Mouse (Mus musculus) hindbrain, embryonic 16.5 days (tissue): ENCODE measurements around the gene Arhgef10l. TPM values are rescaled to one million over a fixed set of nuclear protein-coding genes. Genes with fewer than 3 reads are reported as not detected.
"Not testable (repeated sequence)": the region's sequence is repeated elsewhere in the genome, so short reads cannot be mapped to it uniquely, and the experiment has no call there.

Source experiments
- ATAC-seq: fragments of 200-750 bp; cut with Nextera tagmentation; 2 replicates; pipeline ENCODE4 v1.8.0; 2017; ENCODE audit warnings: moderate TSS enrichment, moderate library complexity
- H3K27ac ChIP-seq: fragments of 300-500 bp; sonication (generic); 2 replicates; pipeline ENCODE4 v1.5.1; 2014; ENCODE audit warnings: low read depth, mild to moderate bottlenecking, control low read depth, low read length, moderate library complexity
- H3K27me3 ChIP-seq: fragments of 300-500 bp; sonication (generic); replicated peaks from 2 replicates; pipeline ENCODE4 v1.6.1; 2014; ENCODE audit warnings: low read length; ENCODE audit not compliant: control insufficient read depth, insufficient read depth
- H3K36me3 ChIP-seq: fragments of 300-500 bp; sonication (generic); 2 replicates; pipeline ENCODE4 v1.6.1; 2014; ENCODE audit warnings: mild to moderate bottlenecking, low read length, moderate library complexity, mixed read lengths; ENCODE audit not compliant: control insufficient read depth, insufficient read depth
- H3K4me1 ChIP-seq: fragments of 300-500 bp; sonication (generic); 2 replicates; pipeline ENCODE4 v1.6.1; 2014; ENCODE audit warnings: low read depth, low read length; ENCODE audit not compliant: control insufficient read depth, insufficient read depth
- H3K4me2 ChIP-seq: fragments of 300-500 bp; sonication (generic); 2 replicates; pipeline ENCODE4 v1.6.1; 2014; ENCODE audit warnings: mild to moderate bottlenecking, low read length, control low read depth, moderate library complexity
- H3K4me3 ChIP-seq: fragments of 300-500 bp; sonication (generic); 2 replicates; pipeline ENCODE4 v1.5.1; 2014; ENCODE audit warnings: mild to moderate bottlenecking, low read length, control low read depth, moderate library complexity
- H3K9ac ChIP-seq: fragments of 300-500 bp; sonication (generic); 2 replicates; pipeline ENCODE4 v1.6.1; 2014; ENCODE audit warnings: low read depth, mild to moderate bottlenecking, control low read depth, low read length, moderate library complexity
- H3K9me3 ChIP-seq: fragments of 300-500 bp; sonication (generic); 2 replicates; pipeline ENCODE4 v1.6.1; 2014; ENCODE audit warnings: mild to moderate bottlenecking, low read length, moderate library complexity; ENCODE audit not compliant: control insufficient read depth
- WGBS: fragments of 180-500 bp; shearing (Covaris S2); extraction: QIAGEN DNeasy Blood & Tissue Kit; methylation state at CpG from one replicate; pipeline ENCODE4 v1.1.7; 2014; 5-methylcytosine and 5-hydroxymethylcytosine counted together
- polyA plus RNA-seq: library from polyadenylated mRNA; unstranded; fragments of >200 nt; fragmentation: Nextera tagmentation; extraction: Ambion mirVana; gene quantifications from 2 replicates; pipeline ENCODE4 v1.2.1, GENCODE M21; 2015

The Arhgef10l gene
- polyA plus RNA-seq, 1 experiment from 2014 or later, result 20.7 TPM

GRCm38 (mm10) chr4:140567911-140568480, 97.8 kb downstream of the Arhgef10l start:
- no peaks in the 10 kb centered on the region for H3K27me3 ChIP-seq
- H3K4me1 ChIP-seq, result no peaks in the 10 kb centered on the region
- H3K9me3 ChIP-seq, result peaks cover 4% of the 10 kb centered on the region; the same call in 1 of the 2 replicates
- ATAC-seq, result no peak
- H3K27ac ChIP-seq, result no peak overlapping the region
- peaks cover 52% of the 10 kb centered on the region for H3K36me3 ChIP-seq
- 97% methylated on average over 11 of the region's 11 CpGs for WGBS
- no peak overlapping the region for H3K4me2 ChIP-seq
- no peak overlapping the region for H3K9ac ChIP-seq
- H3K4me3 ChIP-seq, result no peak overlapping the region

GRCm38 (mm10) chr4:140566785-140567184, 99.0 kb downstream of the Arhgef10l start:
- Histone ChIP-seq H3K27ac (no peak overlapping the region), H3K9ac (no peak overlapping the region), H3K36me3 (peaks cover 58% of the 10 kb centered on the region), H3K27me3 (no peaks in the 10 kb centered on the region), H3K4me1 (no peaks in the 10 kb centered on the region), H3K9me3 (peaks cover 7% of the 10 kb centered on the region; the same call in 1 of the 2 replicates), H3K4me2 (no peak overlapping the region), H3K4me3 (no peak overlapping the region)
- no peak for ATAC-seq
- 93% methylated on average over 14 of the region's 14 CpGs for WGBS

DNA sequence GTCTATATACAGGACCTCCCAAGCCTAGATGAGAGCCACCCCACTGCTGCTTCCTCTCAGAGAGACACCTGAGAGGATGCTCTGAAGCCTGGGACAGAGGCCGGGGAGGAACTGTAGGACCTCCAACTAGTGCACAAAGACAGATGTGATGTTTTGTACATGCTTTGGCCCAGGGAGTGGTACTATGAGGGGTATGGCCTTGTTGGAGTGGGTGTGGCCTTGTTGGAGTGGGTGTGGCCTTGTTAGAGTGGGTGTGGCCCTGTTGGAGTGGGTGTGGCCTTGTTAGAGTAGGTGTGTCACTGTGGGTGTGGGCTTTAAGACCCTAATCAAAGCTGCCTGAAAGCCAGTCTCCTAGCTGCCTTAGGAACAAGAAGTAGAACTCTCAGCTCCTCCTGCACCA, 101.4 kb downstream of the Arhgef10l start:
- H3K27me3 ChIP-seq, ATAC-seq: not testable (repeated sequence)

DNA sequence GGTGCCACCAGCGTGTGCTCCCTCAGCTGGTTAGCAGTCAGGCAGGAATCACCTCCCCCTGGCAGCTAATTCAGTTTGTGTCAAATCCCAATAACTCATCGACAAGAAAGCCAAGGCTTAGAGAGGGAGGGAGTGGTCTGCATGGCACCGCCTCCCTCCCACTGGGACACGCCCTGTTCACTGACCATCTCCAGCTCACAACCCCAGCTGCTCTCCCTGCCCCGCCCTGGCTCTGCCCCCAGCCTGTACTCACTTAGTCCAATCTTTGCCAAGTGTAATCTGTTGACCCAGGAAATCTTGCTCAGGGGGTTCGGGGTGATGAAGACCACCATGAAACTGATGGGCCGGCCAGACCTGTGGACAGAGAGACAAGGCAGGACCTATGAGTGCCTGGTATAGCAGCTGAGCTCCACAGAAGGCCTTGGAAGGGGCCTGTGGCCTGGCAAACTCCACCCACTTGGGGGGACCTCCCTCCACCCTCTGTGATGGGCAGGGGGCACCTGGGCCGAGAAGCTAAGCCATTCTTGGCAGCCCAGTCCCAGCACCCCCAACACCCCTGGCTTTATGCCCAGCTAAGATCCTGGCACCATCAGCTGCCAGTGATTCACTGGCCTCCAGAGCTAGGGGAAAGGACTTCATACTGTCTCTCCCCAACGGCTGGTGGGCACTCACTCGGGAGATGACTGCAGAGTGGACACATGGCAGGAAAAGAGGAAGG, 103.2 kb downstream of the Arhgef10l start:
- WGBS, result 67% methylated on average over 10 of the region's 10 CpGs
- Histone ChIP-seq H3K36me3 (peaks cover 50% of the 10 kb centered on the region), H3K4me2 (no peak overlapping the region), H3K27me3 (no peaks in the 10 kb centered on the region), H3K4me1 (no peaks in the 10 kb centered on the region), H3K4me3 (no peak overlapping the region), H3K9ac (no peak overlapping the region), H3K9me3 (peaks cover 10% of the 10 kb centered on the region; the same call in 1 of the 2 replicates), H3K27ac (peak overlapping the region; percentile 6; the same call in 1 of the 2 replicates)
- ATAC-seq, result peak; percentile 90

More for the DNA sequence above, 101.4 kb downstream of the Arhgef10l start:
- not testable (repeated sequence) for H3K27ac ChIP-seq, H3K4me1 ChIP-seq, H3K4me2 ChIP-seq, H3K9ac ChIP-seq, H3K4me3 ChIP-seq, H3K9me3 ChIP-seq
- WGBS, result 100% methylated on average over 1 of the region's 1 CpGs
- H3K36me3 ChIP-seq, result peaks cover 62% of the 10 kb centered on the region

GRCm38 (mm10) chr4:140561744-140562143, 104.1 kb downstream of the Arhgef10l start:
- Histone ChIP-seq H3K4me1 (no peaks in the 10 kb centered on the region), H3K36me3 (peaks cover 42% of the 10 kb centered on the region), H3K4me3 (no peak overlapping the region), H3K9me3 (peaks cover 6% of the 10 kb centered on the region; the same call in 1 of the 2 replicates), H3K4me2 (no peak overlapping the region), H3K27ac (no peak overlapping the region), H3K9ac (no peak overlapping the region), H3K27me3 (no peaks in the 10 kb centered on the region)
- 96% methylated on average over 3 of the region's 3 CpGs for WGBS
- no peak for ATAC-seq

DNA sequence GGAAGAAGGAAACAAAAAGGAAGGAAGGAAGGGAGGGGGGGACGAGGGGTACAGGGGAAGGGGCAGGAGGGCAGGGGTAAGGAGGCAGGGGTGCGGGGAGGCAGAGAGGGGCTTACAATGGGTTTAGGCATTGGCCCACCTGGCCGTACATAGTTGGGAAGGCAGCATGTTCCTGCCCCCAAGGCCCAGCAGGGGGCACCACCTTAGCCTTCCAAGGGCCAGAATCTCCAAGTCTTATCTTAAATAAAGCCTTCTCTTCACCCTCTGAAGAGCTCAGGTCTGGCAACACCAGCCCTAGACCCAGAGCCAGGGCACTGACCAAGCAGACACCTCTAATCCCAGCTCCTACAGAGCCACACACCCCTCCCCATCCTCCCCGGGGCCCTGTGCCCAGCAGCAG, 106.0 kb downstream of the Arhgef10l start:
- Histone ChIP-seq H3K4me2 (no peak overlapping the region), H3K9ac (no peak overlapping the region), H3K4me3 (no peak overlapping the region), H3K9me3 (peaks cover 6% of the 10 kb centered on the region; the same call in 1 of the 2 replicates), H3K4me1 (0 out of 2 replicates have a peak, but pooled peaks cover 2% of the 10 kb centered on the region), H3K27ac (no peak overlapping the region), H3K36me3 (peaks cover 32% of the 10 kb centered on the region), H3K27me3 (no peaks in the 10 kb centered on the region)
- 85% methylated on average over 4 of the region's 4 CpGs for WGBS
- ATAC-seq, result no peak

GRCm38 (mm10) chr4:140558193-140558592, 107.6 kb downstream of the Arhgef10l start:
- H3K9ac ChIP-seq, result no peak overlapping the region
- no peaks in the 10 kb centered on the region for H3K27me3 ChIP-seq
- H3K4me3 ChIP-seq, result no peak overlapping the region
- H3K4me1 ChIP-seq, result 0 out of 2 replicates have a peak, but pooled peaks cover 2% of the 10 kb centered on the region
- no peak for ATAC-seq
- no peak overlapping the region for H3K27ac ChIP-seq
- peaks cover 6% of the 10 kb centered on the region; the same call in 1 of the 2 replicates for H3K9me3 ChIP-seq
- H3K4me2 ChIP-seq, result no peak overlapping the region
- WGBS, result 85% methylated on average over 5 of the region's 5 CpGs
- H3K36me3 ChIP-seq, result peaks cover 30% of the 10 kb centered on the region

DNA sequence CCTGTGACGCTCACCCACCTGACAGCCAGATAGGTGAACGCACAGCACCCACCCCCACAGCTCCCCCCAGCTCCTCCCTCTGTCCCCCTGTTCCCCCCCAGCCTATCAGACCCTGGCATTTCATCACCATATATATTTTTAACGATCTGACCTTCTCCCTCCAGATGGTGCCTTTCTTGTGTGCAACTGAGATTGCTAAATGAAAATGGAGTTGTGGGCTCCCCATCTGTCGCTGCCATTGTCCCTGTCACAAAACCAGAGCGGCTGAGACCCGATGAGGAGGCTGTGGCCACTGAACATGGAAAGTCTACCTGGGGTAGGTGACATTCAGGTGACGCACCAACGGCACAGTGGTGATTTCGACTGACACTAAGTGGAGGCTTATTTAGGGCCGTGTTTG, 109.3 kb downstream of the Arhgef10l start:
- no peak for ATAC-seq
- peaks cover under 1% of the 10 kb centered on the region; the same call in 1 of the 2 replicates for H3K9me3 ChIP-seq
- no peak overlapping the region for H3K27ac ChIP-seq
- H3K4me3 ChIP-seq, result no peak overlapping the region
- no peak overlapping the region for H3K4me2 ChIP-seq
- H3K36me3 ChIP-seq, result peaks cover 33% of the 10 kb centered on the region
- WGBS, result 71% methylated on average over 10 of the region's 10 CpGs
- H3K4me1 ChIP-seq, result 0 out of 2 replicates have a peak, but pooled peaks cover 2% of the 10 kb centered on the region
- no peak overlapping the region for H3K9ac ChIP-seq
- no peaks in the 10 kb centered on the region for H3K27me3 ChIP-seq

- Histone ChIP-seq H3K4me3 (no peak overlapping the region), H3K9ac (no peak overlapping the region), H3K27ac (no peak overlapping the region), H3K27me3 (no peaks in the 10 kb centered on the region), H3K36me3 (peaks cover 37% of the 10 kb centered on the region), H3K4me2 (no peak overlapping the region), H3K9me3 (no peaks in the 10 kb centered on the region), H3K4me1 (peaks cover 4% of the 10 kb centered on the region; the same call in 1 of the 2 replicates)
- ATAC-seq, result no peak
- 50% methylated on average over 7 of the region's 7 CpGs for WGBS
These were observed 110.5 kb downstream of the Arhgef10l start for GRCm38 (mm10) chr4:140555273-140555672.
